Mouse (Mus musculus) embryo, embryonic 11.5 days (tissue): ENCODE results near the gene Atp8a1.

ENCODE experiments used
- DNase-seq: peaks from one replicate; pipeline ENCODE4 v3.0.0-alpha.2; 2012; ENCODE audit warnings: low read depth, low spot score

Gene Atp8a1

DNA sequence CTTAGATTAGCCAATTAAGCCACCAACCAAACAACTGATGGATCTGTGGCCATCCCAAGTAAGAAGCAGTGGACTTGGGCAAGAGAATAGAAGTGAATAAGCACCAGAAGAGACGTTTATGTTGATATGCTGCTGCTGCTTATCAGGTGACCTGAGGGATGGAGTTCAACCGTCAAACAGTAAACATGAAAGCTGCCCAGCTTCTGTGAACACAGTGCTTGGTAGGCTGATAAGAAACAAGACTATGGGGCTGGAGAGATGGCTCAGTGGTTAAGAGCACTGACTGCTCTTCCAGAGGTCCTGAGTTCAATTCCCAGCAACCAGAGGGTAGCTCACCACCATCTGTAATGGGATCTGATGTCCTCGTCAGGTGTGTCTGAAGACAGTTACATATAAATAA, 168.4 kb downstream of the Atp8a1 start:
- no peak for DNase-seq

DNA sequence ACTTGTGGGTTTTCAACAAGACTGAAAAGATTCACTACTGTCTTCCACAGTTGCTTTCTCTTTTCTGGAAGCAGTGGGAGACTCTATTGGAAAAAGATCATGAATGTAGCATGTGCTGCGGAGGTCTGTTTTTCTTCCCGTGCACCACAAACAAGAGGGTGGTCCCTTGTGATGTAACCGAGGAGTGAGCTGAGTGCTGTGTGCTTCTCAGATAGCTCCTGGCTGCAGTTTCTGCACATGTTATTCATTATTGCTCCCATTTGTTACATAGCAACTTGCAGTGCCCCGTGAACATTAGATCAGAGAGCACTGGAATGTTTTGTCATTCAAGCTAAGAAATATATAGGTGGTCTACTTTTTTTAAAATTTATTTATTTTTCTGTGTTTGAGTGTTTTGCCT, 174.2 kb downstream of the Atp8a1 start:
- DNase-seq: no peak

DNA sequence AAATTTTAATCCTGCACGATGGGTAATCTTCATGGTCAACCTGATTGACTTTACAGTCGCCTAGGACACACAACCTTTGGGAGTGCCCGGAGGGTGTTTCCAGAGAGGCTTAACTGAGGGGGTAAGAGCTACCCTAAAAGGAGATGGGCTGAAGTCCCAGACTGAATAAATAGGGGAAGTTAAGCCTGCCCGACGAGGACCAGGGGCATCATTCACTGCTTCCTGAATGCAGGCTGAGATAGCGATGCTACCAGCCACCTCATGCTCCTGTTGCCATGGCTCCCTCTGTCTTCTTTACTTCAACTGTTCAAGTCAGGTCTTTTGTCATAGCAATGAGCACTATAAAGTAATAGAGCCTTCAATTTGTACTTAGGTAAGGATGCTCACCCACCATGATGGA, 177.1 kb downstream of the Atp8a1 start:
- no peak for DNase-seq

DNA sequence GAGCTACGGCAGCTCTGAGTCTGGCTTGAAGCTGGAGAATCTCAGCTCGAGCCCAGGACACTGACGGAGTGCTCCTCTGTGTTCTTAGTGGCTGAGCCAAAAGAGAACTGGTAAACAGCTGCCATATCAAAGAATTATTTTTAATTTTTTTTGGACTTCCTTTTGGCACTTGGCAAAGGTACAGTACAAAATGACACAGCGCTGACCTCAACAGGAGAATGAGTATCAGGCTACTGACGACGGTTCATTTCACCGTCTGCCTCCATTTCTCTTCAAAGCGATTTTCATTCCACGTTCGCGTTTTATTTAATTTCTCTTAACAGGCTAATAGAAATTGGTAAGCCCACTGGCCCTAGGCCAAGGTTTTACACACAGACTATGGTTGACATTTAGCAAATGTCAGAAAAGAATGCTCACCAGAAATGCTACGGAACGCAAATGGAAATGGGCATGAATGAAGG, 177.8 kb downstream of the Atp8a1 start:
- DNase-seq: no peak

DNA sequence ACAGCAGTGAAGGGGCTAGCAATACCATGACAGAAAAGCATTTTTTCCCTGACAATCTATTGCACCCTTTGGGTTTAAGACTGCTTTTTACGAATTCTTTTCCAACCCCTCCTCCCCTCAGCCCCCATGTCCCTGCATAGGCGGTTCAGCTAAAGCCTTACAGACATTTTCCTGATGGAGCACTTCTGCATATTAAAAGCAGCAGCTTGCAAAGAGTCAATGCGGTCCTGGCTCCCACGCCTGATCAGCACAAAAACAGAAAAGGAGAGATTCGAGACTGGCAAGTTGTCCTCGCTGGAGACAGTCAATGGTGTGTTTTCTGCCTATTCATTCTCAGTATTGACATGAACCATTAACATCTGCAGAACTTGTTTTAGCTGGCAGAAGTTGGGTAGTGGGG, 184.5 kb downstream of the Atp8a1 start:
- no peak for DNase-seq

DNA sequence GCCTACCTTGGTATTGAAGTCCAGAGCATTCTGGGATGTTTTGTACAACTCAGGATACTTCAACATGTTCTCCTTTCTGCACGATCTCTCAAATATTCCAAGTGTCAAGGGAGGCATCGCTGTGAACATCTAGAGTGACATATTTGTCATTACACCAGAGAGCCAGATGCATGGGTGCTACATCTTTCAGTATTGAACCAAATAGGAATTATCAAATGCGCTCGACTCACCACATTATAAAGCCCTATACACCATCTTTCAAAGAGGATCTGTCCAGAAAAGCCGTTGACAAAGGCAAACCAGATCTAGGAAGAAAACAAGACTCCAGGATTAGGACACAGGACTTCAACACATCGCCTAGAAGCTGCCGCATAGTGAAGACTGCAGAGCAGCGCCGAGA, 187.4 kb downstream of the Atp8a1 start:
- no peak for DNase-seq

DNA sequence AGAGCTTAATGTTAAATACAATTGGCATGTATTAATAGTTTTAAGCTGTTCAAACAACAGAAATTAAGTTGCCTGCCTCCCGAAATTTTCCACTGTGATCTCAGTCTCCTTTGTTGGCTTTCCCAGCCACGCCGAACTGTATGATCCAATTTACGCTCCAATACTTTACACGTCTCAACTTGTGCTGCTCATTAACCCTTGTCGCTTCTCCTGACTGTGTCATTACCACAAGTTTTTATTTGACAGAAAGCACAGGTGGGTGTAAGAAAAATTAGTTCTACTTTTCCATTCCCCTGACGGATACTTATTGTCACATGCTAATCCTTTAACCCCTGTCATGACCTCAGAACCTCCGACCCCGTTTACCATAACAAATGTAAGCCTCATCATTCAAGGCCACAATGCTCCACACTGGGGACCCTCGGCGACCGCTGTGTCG, 190.4 kb downstream of the Atp8a1 start:
- DNase-seq: no peak

DNA sequence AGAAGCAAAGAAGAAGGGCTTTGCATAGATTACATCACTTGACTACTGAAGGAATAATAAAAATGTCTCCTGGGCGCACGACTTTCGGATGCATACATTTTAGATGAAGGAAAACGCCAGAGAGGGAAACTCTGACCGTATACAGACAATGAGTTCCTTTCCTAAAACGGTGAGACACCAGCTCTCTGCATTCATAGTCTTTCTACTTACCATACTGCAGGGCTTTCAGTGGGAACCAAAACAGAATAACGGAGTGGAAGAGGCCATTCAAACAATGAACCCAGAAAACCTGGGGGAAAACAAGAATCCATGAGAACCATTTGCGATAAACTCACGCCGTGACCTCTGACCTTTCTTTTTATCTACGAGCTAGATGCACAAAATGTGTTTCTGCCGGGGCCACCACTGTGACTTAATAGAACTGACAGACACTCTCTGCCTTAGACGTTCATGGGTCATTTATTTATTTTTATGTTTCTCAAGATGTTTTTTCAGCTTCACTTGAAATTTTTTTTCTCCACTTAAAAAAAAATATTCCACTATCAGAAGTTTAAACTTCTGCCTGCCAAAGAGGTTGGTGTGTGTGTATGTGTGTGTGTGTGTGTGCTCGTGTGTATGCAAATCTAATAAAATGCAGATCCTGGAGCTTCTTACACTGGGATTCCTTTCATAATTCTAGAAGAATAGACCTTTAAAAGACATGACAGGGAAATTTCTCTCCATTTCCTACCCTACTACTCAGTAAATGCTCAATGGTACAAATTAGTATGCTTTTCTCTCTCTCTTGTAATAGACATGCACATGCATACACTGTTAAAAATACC, 191.3 kb downstream of the Atp8a1 start:
- DNase-seq: no peak

DNA sequence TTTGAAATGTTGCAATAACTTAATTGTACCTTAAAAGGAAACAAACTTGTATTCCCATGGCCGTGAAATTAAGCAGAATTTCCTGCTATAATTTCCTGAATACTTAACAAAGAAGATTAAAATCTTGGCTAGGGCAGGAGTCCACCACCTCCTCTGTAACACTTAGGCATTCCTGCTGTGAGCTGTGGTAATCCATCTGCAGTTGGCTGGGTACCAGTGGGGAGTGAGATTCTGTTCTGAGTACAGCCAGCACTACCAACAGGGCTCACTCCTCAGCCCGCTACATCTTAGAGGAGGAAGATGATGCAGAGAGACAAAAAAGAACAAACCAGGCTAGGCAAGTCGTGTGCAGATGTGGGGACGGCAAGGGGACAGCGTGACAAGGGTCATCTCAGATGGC, 192.7 kb downstream of the Atp8a1 start:
- no peak for DNase-seq

DNA sequence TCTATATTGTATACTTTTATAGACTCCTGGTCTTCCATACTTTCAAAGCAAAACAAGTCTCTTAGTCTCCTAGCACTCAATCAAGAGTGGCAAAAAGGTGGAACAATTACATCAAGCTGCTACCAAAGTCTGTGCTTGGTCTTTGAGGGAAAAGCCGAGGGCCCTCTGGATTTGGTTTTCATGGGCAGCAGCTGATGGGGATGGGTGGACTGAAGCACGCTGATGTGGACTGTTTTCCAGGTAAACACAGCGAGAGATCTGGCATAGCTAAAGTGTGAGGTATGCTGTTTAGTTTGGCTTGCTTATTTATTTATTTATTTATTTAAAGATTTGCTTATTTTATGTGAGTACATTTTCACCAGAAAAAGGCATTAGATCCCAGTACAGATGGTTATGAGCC, 193.7 kb downstream of the Atp8a1 start:
- DNase-seq: no peak

DNA sequence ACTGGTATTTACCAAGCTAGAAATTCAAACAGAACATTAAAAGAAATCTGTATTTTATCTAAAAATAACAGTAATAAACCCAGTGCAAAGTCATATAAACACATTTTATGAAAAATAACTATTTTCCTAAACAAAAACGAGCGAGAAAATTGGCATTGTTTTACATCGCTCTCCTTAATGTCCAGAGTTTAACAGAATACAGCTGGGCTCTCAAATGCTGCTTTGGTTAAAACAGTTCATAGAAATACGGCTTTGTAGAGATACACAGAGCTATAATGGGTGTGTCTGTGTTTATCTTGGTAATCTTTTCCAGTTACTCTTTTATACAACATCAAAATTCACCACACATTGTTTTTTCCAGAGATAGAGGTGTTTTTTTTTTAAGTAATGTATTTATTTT, 194.8 kb downstream of the Atp8a1 start:
- no peak for DNase-seq

DNA sequence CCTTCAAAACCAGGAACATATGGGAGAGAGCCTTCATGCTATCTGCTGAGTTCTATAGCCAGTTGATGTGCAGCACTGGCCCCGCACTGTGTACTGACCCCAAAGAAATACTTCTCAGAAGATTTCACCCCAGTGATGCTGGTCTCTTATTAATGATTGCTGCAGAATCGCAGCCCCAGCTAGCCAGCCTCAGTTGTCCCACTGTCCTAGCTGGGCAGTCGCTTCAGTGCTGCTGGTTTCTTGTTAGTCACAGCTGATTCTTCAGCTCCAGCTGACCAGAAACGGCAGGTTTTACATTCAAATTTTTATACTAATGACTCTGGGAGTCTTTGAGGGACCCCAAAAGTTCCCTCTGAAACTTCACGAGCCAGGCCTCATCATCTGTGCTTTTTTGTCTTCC, 197.2 kb downstream of the Atp8a1 start:
- no peak for DNase-seq

DNA sequence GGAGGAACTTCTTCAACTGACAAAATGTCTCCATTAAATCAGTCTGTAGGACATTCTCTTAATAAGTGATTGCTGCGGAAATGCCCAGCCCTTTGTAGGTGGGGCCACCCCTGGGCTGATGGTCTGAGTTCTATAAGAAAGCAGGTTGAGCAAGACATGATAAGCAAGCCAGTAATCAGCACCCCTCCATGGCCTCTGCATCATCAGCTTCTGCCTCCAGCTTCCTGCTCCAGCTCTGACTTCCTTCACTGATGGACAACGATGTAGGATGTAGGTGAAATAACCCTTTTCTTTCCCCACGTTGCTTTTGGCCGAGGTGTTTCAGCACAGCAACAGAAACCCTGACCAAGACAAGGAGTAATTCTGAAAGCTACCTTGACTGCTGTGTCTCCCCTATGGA, 198.1 kb downstream of the Atp8a1 start:
- no peak for DNase-seq

DNA sequence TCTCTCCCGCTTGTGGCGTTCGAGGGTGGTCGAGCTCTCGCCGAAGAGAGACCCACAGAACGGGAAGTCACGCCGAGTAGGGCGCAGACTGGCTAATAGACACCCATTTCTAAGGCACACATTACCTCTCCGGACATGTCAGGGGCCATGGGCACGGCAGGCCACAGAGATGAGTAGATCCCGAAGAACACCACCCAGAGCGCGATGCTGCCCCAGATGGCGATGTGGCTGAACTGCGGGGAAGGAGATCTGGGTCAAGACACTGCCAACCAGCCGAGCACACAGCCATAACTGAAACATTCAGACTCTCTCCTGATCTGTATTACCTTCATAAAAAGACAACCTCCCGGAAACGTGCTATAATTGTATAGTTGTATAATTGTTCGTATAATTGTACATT, 199.7 kb downstream of the Atp8a1 start:
- DNase-seq: no peak

DNA sequence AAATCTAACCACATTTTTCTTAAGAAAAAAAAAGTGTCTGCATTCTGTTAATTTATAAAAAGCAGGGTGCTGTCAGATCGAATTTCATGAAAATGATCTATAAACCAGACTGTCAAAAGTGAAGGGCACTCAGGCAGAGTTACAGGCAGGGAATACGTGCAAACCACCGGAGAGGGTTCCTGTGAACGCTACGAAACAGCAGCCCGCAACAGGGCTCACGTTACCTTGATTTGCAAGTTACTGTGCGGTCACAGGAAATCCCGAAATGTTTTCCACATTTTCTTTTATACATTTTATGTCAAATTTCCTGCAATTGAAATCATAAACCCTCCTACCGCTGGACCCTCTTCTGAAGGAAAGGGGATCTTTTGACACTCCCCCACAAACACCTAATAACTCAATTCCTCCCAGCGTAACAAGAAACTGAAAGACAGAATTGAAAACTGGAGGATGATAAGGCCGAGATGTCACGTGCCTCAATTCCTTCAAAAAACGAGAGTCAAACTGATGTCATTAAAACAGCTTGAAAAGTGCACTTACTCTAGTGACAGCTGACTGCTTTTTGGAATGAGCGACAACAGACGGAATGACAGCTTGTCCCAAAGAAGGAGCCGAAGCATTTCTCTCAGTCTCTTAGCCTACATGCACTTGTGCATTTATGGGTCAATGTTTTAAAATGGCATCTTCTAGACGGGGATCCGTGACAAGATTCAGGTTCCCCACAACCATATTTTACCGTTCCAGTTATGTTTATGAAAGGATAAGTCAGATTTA, 200.3 kb downstream of the Atp8a1 start:
- no peak for DNase-seq

DNA sequence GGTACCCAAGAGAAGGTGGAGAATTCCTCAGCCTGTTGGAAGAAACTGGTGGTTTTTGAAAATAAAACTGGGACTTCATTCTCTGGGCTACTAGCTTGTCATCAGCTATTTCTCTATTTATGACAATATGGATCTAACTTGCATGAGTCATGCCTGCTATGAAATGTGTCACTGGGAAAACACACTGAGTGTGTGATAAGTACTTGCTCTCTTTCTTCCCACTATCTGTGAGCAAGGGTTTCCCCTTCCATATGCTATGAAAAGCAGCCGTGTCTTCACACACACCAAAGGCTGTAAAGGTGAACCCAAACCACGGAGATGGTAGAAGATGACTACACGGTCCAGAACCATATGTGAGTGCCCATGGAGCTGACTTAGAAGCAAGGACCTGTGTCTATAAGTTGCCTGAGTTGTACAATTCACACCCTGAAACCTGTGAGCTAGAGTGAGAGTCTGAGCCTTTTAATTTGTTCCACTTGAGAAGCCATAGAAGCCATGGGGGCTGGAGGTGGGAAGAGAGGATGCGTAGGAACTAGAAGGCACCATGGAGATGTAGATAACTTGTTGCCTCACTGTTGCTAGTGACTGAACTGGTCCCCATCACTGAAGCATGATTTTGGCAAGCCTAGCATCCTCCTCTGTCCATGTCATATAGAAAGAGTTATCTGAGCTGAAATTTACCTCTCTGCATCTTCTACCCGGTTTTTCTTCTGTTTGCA, 203.5 kb downstream of the Atp8a1 start:
- no peak for DNase-seq

DNA sequence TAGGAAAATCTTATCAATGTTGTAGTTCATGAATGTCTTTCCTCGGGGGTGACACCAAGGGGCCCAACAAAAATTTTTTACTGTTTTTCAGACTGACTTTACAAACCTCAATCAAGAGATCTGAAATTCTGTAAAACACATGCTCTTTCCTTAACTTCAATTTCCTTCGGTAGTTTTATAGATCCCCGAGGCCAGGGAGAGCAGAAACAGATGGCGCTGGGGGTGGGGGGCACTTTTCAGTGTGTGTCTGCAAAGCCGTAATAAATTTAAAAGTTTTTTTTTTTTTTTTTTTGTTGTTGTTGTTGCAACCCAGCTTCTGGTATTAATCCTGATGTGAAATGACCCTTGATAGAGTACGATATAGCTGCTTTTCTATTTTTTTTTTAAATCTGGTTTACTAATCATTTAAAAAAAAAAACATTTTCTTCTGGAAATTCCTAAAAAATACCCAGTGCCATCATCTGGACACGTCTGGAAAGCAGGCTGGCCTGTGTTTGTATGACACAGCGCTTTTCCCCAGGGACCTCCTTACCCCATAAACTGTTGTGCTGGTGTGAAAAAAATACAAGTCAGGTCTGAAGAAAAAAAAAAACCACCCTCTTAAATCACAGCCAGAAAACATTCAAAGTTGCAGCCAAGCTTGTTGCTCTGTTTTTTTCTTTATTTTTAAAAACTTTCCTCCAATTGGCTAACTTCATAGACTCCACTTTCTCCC, 205.7 kb downstream of the Atp8a1 start:
- DNase-seq: no peak

DNA sequence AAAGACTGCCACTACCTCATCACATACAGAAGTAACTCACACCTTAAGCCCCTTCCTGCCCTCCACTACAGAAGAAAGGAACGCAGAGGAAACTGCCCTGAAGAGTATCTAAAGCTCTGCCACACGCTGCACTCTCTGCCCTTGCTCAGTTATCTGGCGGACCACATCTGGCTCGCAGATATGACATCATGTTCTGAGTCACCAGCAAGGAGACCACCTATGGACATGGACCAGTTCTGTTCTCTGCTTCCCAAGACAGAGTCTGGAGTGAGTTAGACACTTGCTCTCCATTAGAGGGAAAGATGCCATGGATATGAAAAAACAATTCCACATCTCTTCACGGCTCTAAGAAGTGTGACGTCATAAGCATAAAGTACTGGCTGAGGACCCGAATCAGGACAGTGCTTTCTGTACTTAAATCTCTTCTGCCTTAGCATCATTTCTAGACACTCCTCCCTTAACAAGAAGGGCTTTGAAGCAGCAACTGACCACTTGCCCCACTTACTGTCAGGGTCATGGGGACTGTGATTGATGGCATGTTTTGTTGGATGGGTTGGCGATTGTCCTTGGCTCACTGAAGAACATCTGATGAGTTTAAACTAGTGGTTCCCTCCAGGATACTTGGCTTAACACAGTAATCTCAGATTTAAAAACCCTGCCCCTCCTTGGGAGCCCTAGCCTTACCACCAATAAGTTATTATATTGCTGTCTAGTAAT, 206.5 kb downstream of the Atp8a1 start:
- DNase-seq: no peak

DNA sequence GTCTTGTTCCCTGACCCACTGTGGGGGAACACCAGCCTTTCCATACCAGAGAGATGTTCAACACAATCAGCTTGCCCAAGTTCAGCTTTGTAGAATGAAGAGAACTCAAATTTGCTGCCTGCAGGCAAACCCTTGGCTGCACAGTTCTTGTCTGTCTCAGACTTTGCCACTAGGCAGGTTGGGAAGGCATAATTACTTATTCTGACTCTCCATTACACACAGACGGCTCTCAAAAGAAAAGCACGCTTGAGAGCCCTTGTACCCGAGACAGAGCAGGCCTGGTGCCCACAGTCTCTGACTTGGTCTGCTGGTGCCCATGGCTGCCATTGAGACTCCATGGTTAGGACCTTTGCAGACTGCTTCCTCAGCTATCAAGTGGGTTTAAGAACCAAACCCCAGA, 212.9 kb downstream of the Atp8a1 start:
- no peak for DNase-seq

DNA sequence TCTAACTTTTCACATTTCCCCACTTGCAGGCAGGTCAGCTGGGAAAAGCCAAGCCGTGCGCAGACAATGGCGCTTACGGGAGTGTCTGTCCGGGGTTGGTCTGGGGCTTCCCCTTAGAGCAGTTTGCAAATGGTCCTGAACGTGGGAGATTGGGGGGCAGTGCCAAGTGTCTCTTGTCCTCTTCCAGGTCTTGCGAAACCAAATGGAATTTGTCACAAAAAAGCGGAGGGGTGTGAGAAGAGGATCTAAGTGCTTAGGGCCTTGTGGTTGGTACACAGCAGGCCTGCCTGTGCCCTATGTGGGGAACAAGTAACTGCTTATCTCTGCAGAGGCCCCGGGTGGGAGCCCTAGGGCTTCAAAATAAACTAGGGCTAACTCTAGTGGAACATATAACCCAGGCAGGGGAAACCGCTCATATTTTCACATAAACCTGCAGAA, 213.4 kb downstream of the Atp8a1 start:
- no peak for DNase-seq
